Mouse (Mus musculus): ENCODE data around the gene A930018P22Rik.

Gene A930018P22Rik

DNA sequence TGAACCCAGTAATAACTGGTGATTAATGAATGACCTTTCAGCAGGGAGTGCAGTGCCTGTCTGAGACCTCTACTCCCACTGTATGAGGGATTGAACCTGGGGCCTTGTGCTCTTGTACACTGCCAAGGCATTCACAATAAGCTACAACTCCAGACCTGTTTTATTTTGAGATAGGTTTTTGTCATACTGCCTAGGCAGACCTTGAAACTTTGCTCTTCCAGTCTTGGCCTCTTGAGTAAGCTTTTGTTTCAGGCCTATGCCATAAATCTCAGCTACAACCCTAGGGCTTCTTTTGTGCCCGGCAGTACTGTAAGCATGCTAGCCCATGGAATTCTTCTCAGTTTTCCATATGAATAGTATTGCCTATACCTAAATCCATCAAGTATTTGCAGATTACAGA, 3.5 kb upstream of the A930018P22Rik start:
- DNase-seq: no peak

DNA sequence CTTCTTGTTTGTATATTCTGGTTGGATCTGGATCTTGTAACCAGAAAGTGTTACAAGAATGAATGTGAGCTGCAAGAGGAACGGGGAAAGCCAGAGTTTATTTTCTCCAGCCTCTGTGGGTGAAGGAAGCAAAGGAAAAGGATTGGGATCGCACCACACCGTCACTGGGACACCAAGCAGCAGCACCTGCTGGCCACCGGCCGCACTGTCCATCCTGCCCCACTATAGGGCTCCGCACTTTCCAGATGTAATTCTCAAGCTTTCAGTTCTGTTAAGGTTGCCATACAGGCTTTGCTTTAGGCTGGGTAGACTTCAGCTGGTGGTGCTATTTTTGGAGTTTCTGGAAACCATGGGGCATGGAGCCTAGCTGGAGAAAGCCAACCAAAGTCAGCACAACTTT, 2.3 kb upstream of the A930018P22Rik start:
- no peak for DNase-seq

DNA sequence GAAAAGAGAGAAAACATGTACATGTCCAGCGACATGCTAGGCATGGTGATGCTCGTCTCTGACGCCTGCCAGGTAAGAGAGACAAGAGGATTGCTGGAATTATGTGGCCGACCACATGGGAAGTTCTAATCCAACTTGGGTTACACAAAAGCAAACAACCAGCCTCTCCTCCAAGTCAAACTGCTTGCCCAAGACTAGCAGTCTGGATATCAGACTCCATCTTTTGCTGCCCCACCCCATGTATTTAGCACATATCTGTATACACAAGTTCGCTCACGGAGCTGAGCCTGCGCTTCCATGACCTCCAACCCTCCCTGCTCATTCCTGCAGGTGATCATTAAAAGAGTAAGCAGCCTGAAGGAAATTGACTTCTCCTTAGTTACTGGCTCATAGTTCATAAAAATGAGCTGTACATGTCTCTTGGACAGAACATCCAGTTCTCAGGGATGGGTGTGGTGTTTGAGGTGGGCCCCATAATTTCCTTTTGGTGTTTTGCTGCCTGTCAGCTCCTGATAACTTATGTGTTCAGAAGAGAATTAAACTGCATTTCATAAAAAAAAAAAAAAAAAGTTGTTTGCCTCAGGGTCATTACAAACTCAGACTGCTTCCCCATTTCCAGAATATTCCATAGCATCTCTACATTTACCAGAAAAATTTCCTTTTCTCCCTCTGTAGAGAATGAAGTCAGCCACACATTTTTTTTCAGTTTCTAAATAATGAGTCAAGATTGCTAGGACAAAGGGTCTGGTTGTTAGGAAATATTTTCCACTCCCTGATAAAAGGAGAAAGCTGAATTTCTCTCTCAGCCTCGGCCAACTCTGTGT, 676 bp upstream of the A930018P22Rik start:
- DNase-seq: no peak

DNA sequence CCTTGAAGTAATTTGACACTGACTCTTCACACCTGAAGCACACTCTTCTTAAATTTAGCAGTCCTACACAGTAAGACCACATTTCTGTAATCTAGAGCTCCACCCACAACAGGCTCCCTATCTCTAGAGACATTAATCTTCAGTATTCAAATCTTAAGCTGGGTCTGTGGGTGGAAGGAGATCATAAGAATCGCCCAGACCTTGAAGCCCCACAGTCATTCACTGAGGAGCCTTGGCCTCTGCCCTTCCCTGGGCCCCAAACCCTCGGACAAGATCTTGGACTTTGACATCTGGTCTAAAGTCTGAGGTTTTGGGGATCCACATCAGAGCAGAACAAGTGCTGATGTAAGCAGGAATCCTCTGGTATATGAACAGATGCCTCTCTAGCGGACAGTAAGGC, 971 bp downstream of the A930018P22Rik start:
- DNase-seq: no peak

DNA sequence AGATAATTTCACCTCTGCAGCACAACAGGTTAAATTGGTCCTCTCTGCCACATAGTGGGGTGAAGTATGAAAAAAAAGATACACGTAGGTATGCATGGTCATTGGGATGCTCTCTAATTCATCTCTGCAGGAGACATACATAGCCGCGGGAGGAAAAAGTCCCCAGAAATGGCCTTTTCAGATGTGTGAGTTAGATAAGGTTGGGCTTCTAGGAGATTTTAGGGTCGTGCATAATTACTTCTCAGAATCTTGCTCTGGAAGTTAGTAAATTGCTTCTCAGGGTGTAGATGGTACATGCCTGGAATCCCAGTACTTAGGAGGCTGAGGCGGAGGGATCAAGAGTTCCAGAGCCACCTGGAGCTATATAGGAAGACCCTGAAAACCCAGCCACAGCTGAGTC, 1.5 kb downstream of the A930018P22Rik start:
- DNase-seq: no peak

DNA sequence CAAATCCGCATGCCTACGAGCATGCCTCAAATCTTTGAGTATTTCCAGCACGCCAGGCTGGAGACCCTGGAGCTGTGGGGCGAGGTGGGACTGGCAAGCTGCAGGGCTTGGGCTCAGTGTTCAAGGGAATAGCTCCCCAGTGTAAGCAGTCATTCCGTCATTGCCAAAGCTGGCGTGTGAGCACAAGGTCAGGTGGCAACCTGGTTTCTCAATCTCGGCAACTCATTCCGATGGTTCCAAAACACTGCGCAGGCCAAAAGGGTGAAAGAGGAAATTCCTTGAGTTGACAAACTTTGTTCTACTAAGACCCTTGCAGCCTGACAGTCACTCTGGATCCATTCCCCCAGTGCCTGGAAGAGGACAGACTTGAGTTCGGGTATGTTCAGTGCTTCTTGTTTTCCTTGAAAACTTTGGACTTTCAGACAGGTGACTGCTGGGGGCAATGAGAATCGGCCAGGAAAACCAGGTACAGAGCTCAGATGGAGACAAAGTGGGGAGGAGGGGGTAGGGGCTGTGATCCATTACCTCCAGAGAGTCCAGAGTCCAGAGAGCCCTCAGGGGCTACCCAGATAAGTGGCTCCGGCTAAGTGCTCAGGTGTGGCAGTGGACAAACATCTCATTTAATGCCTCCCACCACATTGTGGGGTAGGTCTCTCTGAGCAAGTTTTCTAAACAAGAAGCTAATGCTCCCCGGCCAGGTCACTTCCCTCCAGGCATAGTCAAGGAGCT, 6.4 kb downstream of the A930018P22Rik start:
- peak in 1 of 2 experiments; percentile 46 for DNase-seq

DNA sequence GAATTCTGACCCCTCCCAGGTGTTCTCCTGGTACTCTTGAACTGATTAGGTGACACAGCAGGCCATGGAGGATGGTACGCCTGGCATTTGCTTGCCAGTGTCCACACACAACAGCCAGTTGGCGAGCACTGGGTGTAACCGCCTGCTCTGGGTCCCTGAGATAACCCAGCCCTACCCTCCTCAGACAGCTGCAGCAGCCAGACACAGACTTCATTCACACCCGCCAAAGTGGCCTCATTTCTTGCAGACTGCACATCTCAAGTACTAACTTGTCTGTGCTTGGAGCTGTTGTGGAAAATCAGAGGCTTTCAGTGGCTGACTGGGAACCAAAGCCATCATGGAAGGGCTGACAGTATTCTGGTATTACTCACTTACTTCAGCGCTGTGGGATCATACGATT, 7.6 kb downstream of the A930018P22Rik start:
- peak in 1 of 2 experiments; percentile 35 for DNase-seq

DNA sequence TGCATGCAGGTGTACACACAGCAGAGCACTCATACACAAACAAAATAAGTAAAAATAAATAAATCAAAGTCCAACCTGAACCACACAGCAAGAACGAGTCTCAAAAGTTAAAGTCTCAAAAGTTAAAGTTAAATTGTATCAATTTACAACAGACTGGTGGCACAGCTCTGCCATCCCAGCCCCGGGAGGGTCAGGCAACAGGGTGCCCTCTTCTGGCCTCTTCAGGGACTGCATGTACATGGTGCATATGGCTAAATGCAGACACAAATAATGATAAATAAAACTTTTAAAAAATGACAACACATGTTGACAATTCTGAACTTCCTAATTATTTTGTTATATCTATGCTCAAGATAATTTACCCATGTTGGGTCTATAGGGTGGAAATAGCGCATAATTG, 8.4 kb downstream of the A930018P22Rik start:
- DNase-seq: peak in 1 of 2 experiments; percentile 60

DNA sequence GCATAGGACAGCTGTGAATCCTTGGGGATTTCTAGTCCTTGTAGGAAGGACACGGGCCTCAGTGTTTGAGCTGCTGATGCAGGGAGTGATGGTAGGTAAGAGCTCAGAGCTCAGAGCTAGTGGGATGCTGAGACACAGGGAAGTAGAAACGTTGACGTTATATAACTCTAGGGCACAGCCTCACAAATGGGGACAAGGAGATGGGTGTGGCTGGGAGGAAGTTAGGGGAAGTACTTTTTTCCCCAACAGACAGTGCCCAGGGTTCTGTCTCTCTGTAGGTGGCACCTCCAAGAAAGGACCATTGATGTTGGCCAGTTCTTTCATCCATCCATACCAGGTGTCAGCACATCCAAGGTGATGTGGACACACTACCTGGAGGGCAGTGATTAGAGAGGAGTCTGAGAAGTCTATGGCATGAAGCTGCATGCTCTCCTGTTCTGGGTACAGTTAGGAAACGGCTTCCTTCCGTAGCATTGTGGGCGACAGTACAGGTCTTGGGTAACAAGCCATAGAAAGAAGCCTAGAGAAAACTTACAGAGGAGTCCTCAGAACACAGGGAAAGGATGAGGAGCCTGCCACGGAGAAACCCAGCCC, 9.8 kb downstream of the A930018P22Rik start:
- no peak for DNase-seq

DNA sequence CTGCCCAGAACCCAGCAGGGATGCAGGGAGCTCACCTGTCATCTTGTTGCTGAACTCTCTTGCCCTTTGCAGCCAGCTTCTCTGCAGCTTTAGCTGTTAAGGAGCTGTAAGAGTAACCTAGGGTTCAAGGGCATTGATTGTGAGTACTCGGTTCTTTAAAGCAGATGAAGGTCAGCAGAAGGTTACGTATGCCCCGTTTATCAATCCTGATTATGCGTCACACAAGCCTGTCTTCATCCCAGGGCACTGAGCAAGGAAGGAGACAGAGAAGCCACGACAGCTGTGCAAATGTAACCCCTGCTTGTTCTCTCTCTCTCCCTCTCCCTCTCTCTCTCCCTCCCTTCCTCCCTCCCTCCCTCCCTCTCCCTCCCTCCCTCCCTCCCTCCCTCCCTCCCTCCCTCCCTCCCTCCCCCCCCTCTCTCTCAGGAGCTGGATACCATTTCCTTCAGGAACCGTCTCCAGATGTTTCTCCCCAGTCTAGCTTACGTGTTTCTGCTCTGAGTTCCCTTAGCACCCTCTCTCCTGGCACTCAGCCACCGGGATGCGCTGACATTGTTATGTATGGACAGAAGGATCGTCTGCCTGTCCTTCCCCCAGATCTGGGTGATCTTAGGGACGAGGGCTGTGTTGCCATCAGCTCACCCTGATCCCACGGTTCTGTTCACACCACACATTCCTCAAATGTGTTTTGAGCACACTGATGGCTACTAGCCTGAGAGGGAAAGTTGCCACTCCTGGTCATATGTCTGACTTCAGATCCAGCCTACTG, 10.7 kb downstream of the A930018P22Rik start:
- DNase-seq: peak in 1 of 2 experiments; percentile 35

DNA sequence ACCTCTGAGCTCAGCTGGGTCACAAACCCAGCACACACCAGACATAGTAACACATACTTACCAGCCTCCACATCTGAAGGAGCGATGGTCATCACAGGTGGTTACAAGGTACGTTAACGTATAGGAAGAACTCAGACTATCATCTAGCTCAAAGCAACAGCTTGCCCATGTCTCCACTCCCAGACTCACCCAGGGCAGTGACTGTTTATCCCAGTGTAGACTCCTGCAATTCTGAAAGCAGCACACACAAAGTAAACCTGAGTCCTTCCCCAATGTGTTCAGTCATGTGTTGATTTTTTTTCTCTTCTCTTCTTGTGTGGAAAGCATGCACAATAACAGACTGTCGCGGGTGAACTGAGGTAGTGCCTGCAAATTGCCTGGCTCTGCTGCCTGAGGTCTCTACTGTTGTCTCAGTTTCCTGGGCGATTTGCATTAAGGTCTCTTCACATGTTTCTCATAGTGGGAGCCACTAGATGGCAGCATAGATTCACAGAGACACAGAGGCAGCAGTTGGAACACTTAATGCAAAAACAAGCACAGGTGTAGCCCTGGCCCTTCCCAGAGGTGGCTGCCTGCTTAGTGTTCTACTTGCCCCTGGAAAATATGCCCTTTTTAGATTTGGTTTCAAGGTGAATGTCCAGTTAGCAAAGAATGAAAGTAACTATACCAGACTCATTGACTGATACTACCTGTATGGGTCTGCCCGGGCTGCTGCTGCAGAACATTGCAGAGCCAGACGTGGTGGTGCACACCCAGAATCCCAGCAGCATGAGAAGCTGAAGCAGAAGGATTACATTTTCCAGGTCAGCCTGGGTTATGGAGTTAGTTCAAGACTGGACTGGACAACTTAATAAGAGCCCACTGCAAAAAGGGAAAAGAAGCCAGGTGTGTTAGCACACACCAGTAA, 11.8 kb downstream of the A930018P22Rik start:
- DNase-seq: peak in 1 of 2 experiments; percentile 70

DNA sequence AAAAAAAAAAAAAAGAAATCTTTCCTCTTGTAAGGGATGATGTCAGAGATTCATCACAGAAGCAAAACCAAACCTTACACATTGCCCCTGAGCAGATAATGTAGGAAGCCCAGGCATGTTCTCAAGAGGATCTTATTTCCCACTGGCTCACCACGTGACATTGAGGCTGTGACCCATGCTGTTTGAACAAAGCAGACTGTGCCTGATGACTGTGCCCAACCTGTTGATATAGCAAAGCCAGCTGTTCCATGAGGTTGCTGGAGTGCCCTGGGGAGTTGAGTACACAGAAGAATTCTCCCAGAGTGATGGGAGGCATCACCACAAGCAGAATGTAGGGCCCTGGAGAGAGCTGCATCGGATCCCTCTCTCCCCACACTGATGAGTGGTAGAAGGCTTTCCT, 13.4 kb downstream of the A930018P22Rik start:
- no peak for DNase-seq

DNA sequence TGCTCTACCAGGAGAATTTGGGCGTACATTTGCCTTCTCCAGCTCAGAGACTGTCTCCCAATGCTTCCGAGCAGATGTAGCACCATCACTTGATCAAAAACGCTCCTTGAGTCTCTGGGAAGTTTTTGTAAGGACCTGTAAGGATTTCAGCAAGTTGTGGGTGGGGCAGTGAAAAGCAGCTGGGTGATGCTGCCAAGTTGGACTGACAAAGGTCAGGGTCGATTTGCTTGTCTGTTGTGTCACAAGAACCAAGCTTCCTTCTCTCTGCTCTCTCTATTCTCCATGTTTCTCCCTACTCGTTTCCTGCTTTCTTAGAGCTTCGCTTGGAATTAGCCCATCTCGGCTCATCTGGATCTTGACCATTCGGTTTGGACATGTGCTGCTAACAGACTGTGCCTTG, 19.6 kb downstream of the A930018P22Rik start:
- DNase-seq: no peak

DNA sequence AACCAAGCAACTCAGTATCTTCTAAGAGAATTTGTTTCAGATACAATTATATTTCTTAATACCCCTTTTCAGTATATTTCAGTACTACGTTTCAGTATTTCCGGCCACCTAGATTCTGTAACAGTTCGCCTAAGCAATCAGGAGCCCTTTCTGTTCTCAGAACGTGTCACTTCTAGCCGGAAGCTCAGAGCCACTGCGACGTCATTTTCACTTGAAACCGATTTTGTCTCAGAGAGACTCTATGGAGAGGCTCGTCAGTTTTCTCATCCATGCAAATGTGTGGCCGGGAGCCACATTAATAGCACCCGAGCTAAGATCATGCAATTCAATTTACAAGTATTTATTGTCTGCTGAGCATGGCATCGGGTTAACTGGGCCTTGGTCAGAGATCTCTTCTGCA, 21.4 kb downstream of the A930018P22Rik start:
- DNase-seq: no peak

DNA sequence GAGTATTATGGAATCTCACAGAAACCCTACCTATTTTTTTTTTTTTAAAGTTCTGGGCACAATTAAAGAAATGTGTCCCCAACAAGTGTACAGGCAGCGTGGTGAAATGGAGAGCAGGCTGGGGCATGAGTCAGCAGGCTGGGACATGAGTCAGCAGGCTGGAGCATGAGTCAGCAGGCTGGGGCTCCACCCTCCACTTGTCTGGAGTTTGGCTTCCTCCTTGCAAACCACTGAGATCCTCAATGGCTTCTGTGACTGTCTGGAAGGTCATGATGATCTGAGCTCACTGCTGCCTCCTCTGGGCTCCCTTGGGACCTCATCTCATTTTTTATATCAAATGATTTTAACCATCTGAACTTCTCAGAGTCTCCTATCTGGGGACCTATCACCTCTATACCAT, 23.4 kb downstream of the A930018P22Rik start:
- peak in 1 of 2 experiments; percentile 14 for DNase-seq

DNA sequence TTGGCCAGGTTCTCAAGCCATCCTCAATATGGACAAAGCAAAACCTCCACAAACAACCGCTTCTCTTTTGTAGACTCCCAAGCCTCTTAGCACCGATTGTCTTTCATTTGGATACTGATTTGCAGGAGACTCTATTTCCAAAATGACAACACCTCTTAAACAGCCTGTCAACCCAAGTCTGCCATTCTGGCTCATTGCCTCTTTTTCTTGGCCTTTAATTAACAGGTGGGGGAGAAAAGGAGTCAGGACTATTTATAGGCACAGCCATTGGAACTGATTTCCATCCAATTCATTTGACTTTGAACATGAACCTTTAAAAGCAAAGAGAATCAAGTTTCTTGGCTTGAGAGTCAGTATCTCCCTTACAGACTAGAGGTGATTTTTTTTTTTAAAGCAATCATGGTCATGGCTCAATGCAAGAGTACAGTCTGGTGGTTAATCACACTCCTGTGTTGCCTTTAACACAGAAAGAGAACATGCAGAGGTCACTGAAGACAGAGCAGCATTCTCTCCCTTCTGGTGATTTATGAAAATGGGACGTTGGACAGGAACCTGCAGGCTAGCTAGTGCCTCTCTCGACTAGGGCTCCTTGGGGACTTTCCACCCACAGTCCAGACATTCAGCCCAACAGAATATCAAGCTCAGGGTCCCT, 25.5 kb downstream of the A930018P22Rik start:
- DNase-seq: no peak

DNA sequence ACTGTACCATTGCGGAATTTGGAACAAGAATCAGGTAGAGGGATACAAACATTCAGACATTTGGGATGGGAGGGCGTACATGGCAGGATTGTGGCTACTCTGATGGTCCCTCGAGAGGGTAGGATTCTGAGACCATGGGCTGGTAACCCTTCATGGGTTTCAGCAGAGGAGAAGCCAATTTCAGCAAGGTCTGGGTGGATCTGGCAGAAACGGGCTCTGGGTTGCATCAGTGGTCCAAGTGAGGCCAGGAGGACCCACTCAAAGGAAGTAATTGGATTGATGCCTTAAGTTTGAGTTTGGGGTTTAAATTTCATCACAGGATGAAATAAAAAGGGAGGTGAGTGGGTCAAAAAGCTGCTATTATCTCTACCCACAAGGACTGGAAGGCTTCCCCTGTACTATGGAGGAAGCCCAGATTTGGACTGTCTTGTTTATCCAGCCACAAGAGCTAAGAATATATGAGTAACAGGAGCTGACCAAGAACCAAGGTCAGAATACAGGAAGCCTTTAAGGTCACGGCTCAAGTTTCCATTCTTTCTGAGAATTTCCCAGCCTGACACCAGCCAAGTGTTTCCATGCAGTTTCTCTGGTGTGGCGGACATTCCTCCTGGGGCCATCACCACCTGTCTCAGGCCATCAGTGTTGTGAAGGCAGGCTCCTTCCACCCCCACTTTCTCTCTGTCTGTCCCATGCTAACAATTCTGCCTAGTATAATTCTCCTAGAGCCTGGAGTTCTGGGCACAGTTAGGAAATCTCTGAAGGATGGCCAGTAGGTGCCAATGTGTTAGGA, 28.2 kb downstream of the A930018P22Rik start:
- no peak for DNase-seq

DNA sequence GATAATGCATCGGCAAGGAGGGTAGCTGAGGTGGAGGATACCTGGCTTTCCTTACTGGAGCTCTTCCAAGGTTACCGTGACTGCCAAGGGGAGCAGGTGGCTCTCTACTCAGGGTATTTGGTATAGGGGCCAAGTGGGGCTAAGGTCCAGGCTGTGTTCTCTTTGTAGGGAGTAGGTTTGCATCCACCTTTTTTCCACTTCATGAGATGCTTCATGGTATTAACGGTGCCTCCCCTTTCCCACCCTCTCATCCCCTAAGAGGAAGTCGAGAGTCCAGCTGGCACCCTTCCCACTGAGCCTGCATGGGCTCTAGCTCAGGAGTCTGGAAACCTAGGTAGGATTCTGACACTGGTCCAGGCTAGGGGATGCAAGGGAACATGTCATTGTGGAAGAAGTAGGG, 30.8 kb downstream of the A930018P22Rik start:
- no peak for DNase-seq

DNA sequence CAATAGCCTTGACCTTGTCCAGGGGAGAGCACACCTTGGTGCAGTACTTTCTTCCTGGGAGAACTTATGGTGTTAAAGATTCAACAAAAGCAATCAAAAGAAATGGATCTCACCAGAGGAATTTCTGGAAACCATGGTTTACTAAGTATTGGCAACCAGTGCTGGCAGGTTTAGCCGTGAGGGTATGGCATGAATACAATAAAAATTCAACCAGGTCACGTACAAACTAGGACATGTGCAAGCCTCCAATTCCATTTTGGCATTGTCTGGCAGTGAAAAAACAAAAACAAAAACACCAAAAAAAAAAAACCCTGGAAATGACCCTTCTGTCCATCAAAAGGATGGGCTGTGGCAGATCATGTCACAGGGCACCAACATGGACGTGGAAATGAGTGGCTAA, 31.3 kb downstream of the A930018P22Rik start:
- no peak for DNase-seq

DNA sequence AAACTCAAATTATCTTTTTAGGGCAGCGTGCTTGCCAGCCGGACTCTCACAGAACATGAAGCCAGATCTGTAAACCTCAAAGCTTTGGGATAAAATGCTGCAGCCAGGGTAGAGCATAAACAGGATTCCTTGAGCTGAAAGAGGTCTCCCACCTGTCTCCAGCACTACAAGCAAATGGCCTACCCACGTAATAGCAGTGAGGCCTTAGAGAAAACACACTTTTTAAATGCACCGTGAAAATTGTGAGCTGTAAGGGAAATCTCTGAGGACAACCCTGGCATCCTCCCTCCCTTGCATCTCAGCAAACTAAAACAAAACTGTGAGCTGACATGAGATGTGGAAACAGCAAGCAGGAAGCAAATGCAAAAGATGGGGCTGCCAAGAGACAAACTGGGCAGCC, 35.3 kb downstream of the A930018P22Rik start:
- no peak for DNase-seq

DNA sequence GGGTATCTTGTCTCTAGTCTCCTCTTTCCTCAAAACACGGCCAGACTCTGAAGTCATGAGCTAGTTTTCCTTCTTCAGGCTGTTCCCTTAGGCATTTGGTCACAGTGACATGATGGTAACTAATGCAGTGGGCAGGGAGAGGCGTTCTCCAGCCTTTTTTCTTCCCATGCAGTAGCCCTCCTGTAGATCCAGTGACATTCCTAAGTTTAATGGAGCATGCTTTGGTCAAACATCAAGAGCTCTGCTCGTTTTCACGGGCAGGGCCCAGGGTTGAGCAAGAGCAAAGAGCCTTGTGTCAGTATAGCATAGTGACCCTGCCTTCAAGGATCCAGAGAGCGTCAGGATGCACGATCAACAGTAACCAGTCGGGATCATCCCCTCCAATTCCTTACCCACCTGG, 40.8 kb downstream of the A930018P22Rik start:
- no peak for DNase-seq
